Mouse (Mus musculus): Measurements from ENCODE around the gene Slc35f5. TPM values are rescaled to one million over a fixed set of nuclear protein-coding genes. Genes with fewer than 3 reads are reported as not detected.

The Slc35f5 gene
- polyA plus RNA-seq, 2 experiments = 12.4 to 21.5 TPM

DNA sequence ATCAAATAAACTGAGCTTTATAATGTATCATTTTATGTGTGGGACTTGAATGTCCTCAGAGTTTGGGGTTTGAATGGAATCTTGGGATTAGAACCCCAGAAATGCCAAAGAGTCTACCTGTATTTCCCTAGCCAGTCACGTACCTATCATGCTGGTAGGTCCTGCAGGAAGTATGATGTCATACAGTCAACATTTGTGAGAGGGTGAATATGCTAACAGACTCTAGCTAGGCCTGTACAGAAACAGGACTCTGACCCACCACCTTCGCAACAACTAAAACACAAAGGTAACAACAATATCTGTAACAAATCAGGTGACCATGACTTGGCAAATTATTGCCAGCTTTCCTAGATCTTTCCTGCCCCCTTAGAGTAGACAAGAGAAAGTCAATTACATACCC is 8.8 kb upstream of the Slc35f5 start:
- TF ChIP-seq EP300 (IDR thresholded peaks at IDR 0.05; ENCODE audit: low read depth) (no peak), CTCF (IDR thresholded peaks at IDR 0.05; ENCODE audit: low read depth) (no peak)
- Histone ChIP-seq H3K4me3 (ENCODE audit: insufficient read depth in 1 of 2, low read depth in 2 of 2, low read length in 2 of 2) (no peak overlapping the region), H3K36me3 (replicated peaks; ENCODE audit: control insufficient read depth, insufficient read depth, low read depth) (no peaks in the 10 kb centered on the region), H3K4me1 (replicated peaks; ENCODE audit: control insufficient read depth in 2 of 2, insufficient read depth in 2 of 2, low read length in 1 of 2) (peaks cover 0 to 2% of the 10 kb centered on the region in 2 experiments; a peak in 1 of 4 replicates), H3K27me3 (ENCODE audit: control insufficient read depth, insufficient read depth, low read length) (no peaks in the 10 kb centered on the region), H3K9me3 (ENCODE audit: control insufficient read depth, low read length) (no peaks in the 10 kb centered on the region), H3K27ac (no peak overlapping the region), H3K4me2 (ENCODE audit: low read depth) (no peak overlapping the region), H3K9ac (replicated peaks) (no peak overlapping the region)
- DNase-seq (ENCODE audit: low read depth in 3 of 3, low spot score in 3 of 3) = no peak
- 58% methylated on average over 2 of the region's 2 CpGs for WGBS (ENCODE audit: insufficient replicate concordance)
- ATAC-seq (ENCODE audit: insufficient read depth) = peak; percentile 78

DNA sequence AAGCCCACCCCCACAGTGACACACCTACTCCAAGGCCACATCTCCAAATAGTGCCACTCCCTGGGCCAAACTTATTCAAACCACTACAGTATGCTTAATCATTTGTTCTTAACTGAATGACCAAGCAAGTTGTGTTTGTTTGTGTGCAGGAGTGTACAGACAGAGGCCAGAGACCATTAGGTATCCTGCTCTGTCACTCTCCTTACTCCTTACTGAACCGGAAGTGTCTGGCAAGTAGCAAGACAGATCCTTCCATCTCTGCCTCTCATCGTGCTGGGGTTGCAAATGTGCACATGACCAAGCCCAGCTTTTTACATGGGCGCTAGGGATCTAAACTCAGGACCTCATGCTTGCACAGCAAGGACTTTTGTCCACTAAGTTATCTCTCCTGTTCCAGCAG is 1.1 kb upstream of the Slc35f5 start:
- Histone ChIP-seq H3K9me3 (ENCODE audit: control insufficient read depth, low read length) (no peaks in the 10 kb centered on the region), H3K9ac (replicated peaks) (no peak overlapping the region), H3K4me2 (ENCODE audit: low read depth) (peak overlapping the region; percentile 81; the same call in 1 of the 2 replicates), H3K27me3 (ENCODE audit: control insufficient read depth, insufficient read depth, low read length) (no peaks in the 10 kb centered on the region), H3K4me1 (replicated peaks; ENCODE audit: control insufficient read depth in 2 of 2, insufficient read depth in 2 of 2, low read length in 1 of 2) (peaks cover 5 to 6% of the 10 kb centered on the region in 2 experiments), H3K4me3 (ENCODE audit: insufficient read depth in 1 of 2, low read depth in 2 of 2, low read length in 2 of 2) (no peak overlapping the region), H3K27ac (no peak overlapping the region), H3K36me3 (replicated peaks; ENCODE audit: control insufficient read depth, insufficient read depth, low read depth) (no peaks in the 10 kb centered on the region)
- no peak for TF ChIP-seq EP300 (IDR thresholded peaks at IDR 0.05; ENCODE audit: low read depth)
- TF ChIP-seq CTCF (IDR thresholded peaks at IDR 0.05; ENCODE audit: low read depth) = no peak
- WGBS (ENCODE audit: insufficient replicate concordance) = 55% methylated on average over 3 of the region's 3 CpGs
- ATAC-seq (ENCODE audit: insufficient read depth) (no peak), DNase-seq (ENCODE audit: low read depth in 3 of 3, low spot score in 3 of 3) (no peak)

DNA sequence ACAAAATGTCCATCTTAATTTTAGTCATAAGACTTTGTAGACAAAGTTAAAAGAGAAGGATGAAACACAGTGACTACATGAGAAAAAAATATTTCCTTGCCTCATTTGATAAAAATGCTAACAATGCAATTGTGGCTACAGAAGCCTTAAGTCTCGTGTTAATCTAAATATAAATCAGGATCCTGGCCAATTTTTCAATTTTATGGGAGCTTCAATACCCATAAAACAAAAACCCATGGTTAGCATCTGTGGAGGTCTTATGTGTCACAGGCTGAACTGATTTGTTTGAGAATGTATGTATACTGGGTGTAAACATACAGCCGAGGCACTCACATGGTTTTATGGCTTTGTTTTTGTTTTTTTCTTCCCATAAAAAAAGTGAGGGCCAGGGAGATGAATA is 674 bp upstream of the Slc35f5 start:
- H3K4me1 ChIP-seq (replicated peaks; ENCODE audit: control insufficient read depth in 2 of 2, insufficient read depth in 2 of 2, low read length in 1 of 2) = peaks cover 5 to 6% of the 10 kb centered on the region in 2 experiments
- H3K27me3 ChIP-seq (ENCODE audit: control insufficient read depth, insufficient read depth, low read length) = no peaks in the 10 kb centered on the region
- H3K36me3 ChIP-seq (replicated peaks; ENCODE audit: control insufficient read depth, insufficient read depth, low read depth) = no peaks in the 10 kb centered on the region
- peak overlapping the region; percentile 65 for H3K27ac ChIP-seq
- H3K9ac ChIP-seq (replicated peaks) = peak overlapping the region; percentile 43
- H3K4me2 ChIP-seq (ENCODE audit: low read depth) = peak overlapping the region; percentile 81
- H3K9me3 ChIP-seq (ENCODE audit: control insufficient read depth, low read length) = no peaks in the 10 kb centered on the region
- no peak for TF ChIP-seq EP300 (IDR thresholded peaks at IDR 0.05; ENCODE audit: low read depth)
- no peak for TF ChIP-seq CTCF (IDR thresholded peaks at IDR 0.05; ENCODE audit: low read depth)
- WGBS (ENCODE audit: insufficient replicate concordance) = 19% methylated on average over 2 of the region's 2 CpGs
- no peak for DNase-seq (ENCODE audit: low read depth in 3 of 3, low spot score in 3 of 3)
- ATAC-seq (ENCODE audit: insufficient read depth) = no peak
- peak overlapping the region; percentile 74 to 96 for H3K4me3 ChIP-seq (ENCODE audit: insufficient read depth in 1 of 2, low read depth in 2 of 2, low read length in 2 of 2)

DNA sequence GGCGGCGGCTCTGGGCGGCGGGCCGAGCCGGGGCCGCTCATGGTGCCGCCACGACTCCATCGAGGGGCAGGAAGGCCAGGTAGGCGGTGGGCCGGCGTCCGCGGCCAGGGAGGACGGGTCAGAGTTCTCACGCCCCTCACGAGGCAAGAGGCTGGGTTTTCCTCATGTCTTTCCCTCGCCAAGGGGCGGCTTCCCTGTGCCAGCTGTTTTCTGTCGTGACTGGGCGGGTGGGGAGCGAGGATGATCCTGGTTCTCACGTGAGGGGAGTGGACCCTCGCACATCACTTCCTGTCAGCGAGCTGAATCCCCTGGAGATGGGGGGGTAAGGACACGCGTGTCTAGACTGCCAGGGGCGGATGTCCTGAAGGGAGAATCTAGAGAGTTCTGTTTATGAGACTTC is 811 bp downstream of the Slc35f5 start:
- H3K4me3 ChIP-seq (ENCODE audit: insufficient read depth in 1 of 2, low read depth in 2 of 2, low read length in 2 of 2) = peak overlapping the region; percentile 74 to 96
- TF ChIP-seq EP300 (IDR thresholded peaks at IDR 0.05; ENCODE audit: low read depth) (no peak), CTCF (IDR thresholded peaks at IDR 0.05; ENCODE audit: low read depth) (no peak)
- no peak overlapping the region for H3K27ac ChIP-seq
- H3K27me3 ChIP-seq (ENCODE audit: control insufficient read depth, insufficient read depth, low read length) = no peaks in the 10 kb centered on the region
- H3K4me1 ChIP-seq (replicated peaks; ENCODE audit: control insufficient read depth in 2 of 2, insufficient read depth in 2 of 2, low read length in 1 of 2) = peaks cover 5 to 6% of the 10 kb centered on the region in 2 experiments
- DNase-seq (ENCODE audit: low read depth in 3 of 3, low spot score in 3 of 3) (no peak), ATAC-seq (ENCODE audit: insufficient read depth) (no peak; the same call in 1 of the 2 replicates)
- no peaks in the 10 kb centered on the region for H3K9me3 ChIP-seq (ENCODE audit: control insufficient read depth, low read length)
- H3K9ac ChIP-seq (replicated peaks) = peak overlapping the region; percentile 63
- H3K36me3 ChIP-seq (replicated peaks; ENCODE audit: control insufficient read depth, insufficient read depth, low read depth) = no peaks in the 10 kb centered on the region
- WGBS (ENCODE audit: insufficient replicate concordance) = 1% methylated on average over 28 of the region's 29 CpGs
- peak overlapping the region; percentile 81 for H3K4me2 ChIP-seq (ENCODE audit: low read depth)

DNA sequence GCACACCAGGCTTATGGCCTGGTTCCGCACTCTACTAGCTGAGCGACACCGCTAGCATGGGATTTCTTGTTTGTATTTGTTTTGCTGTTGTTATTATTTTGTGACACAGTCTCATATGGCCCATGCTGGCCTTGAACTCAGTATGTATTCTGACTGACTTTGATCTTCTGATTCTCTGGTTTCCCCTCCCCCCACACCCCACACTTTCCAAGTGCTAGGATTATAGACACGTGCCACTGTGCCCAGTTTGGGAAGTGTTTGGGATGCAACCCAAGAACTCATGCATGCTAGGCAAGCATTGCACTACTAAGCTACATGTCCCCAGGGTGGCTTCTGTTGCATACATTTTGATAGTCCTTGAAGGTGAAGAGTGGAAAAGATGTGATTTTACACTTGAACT is 1.4 kb downstream of the Slc35f5 start:
- Histone ChIP-seq H3K4me3 (ENCODE audit: insufficient read depth in 1 of 2, low read depth in 2 of 2, low read length in 2 of 2) (peak overlapping the region; percentile 14 to 74; a peak in 3 of 4 replicates), H3K4me1 (replicated peaks; ENCODE audit: control insufficient read depth in 2 of 2, insufficient read depth in 2 of 2, low read length in 1 of 2) (peaks cover 5 to 6% of the 10 kb centered on the region in 2 experiments), H3K9ac (replicated peaks) (no peak overlapping the region), H3K4me2 (ENCODE audit: low read depth) (peak overlapping the region; percentile 81), H3K9me3 (ENCODE audit: control insufficient read depth, low read length) (no peaks in the 10 kb centered on the region), H3K36me3 (replicated peaks; ENCODE audit: control insufficient read depth, insufficient read depth, low read depth) (no peaks in the 10 kb centered on the region), H3K27me3 (ENCODE audit: control insufficient read depth, insufficient read depth, low read length) (no peaks in the 10 kb centered on the region), H3K27ac (no peak overlapping the region)
- ATAC-seq (ENCODE audit: insufficient read depth) = no peak
- TF ChIP-seq EP300 (IDR thresholded peaks at IDR 0.05; ENCODE audit: low read depth) (no peak), CTCF (IDR thresholded peaks at IDR 0.05; ENCODE audit: low read depth) (no peak)
- 80% methylated on average over 4 of the region's 4 CpGs for WGBS (ENCODE audit: insufficient replicate concordance)
- DNase-seq (ENCODE audit: low read depth in 3 of 3, low spot score in 3 of 3) = no peak
